Mouse (Mus musculus) ES-Bruce4 (cell line): Measurements from ENCODE around the gene Cux1. TPM values are rescaled to one million over a fixed set of nuclear protein-coding genes. Genes with fewer than 3 reads are reported as not detected.
A peak's percentile ranks its signal among the peaks of the same experiment; 100 is the strongest.

Experiments used
- H3K27ac ChIP-seq: 2 replicates; pipeline ENCODE4 v1.5.1; 2012; ENCODE audit warnings: low read length, inconsistent platforms; ENCODE audit not compliant: insufficient read depth
- H3K27me3 ChIP-seq: 2 replicates; pipeline ENCODE4 v1.6.1; 2012; ENCODE audit warnings: mild to moderate bottlenecking, low read length, inconsistent platforms; ENCODE audit not compliant: control insufficient read depth, poor library complexity, insufficient read depth, severe bottlenecking
- H3K36me3 ChIP-seq: 2 replicates; pipeline ENCODE4 v1.6.1; 2012; ENCODE audit warnings: inconsistent platforms, mild to moderate bottlenecking, low read length, moderate library complexity; ENCODE audit not compliant: control insufficient read depth, poor library complexity, insufficient read depth, severe bottlenecking
- H3K4me1 ChIP-seq: one replicate; pipeline ENCODE4 v1.8.1; 2011; ENCODE audit warnings: low read length; ENCODE audit not compliant: control insufficient read depth, insufficient read depth
- H3K4me3 ChIP-seq: 2 replicates; pipeline ENCODE4 v1.5.1; 2011; ENCODE audit warnings: low read depth, mild to moderate bottlenecking, low read length
- H3K9ac ChIP-seq: 2 replicates; pipeline ENCODE4 v1.6.1; 2012; ENCODE audit warnings: low read depth, mild to moderate bottlenecking, inconsistent platforms; ENCODE audit not compliant: poor library complexity, severe bottlenecking
- H3K9me3 ChIP-seq: replicated peaks from 2 replicates; pipeline ENCODE4 v1.6.1; 2012; ENCODE audit warnings: mild to moderate bottlenecking, low read length, inconsistent platforms; ENCODE audit not compliant: control insufficient read depth, poor library complexity, insufficient read depth, severe bottlenecking
- CTCF ChIP-seq: IDR thresholded peaks from one replicate; pipeline ENCODE4 v1.8.1; 2011; ENCODE audit warnings: low read depth, low read length
- EP300 ChIP-seq: IDR thresholded peaks from 2 replicates; pipeline ENCODE4 v1.6.1; 2011; ENCODE audit warnings: low read depth, low read length; ENCODE audit not compliant: insufficient read depth
- POLR2A ChIP-seq: IDR thresholded peaks from one replicate; pipeline ENCODE4 v1.8.1; 2011; ENCODE audit warnings: low read length; ENCODE audit not compliant: insufficient read depth
- polyA plus RNA-seq: library from polyadenylated mRNA; stranded (reverse); fragments of >200 nt; gene quantifications from 2 replicates; pipeline ENCODE4 v1.2.4, GENCODE M21; 2011; ENCODE audit warnings: low read depth; ENCODE audit not compliant: missing spikeins, insufficient read depth, insufficient read length

The Cux1 gene
- polyA plus RNA-seq, 1 experiment = 37.0 TPM

GRCm38 (mm10) chr5:136236611-136237010 lies 330.7 kb downstream of the Cux1 start:
- Histone ChIP-seq H3K36me3 (no peaks in the 10 kb centered on the region), H3K27ac (no peak overlapping the region), H3K4me1 (peaks cover 2% of the 10 kb centered on the region), H3K9ac (no peak overlapping the region), H3K9me3 (no peaks in the 10 kb centered on the region), H3K27me3 (no peaks in the 10 kb centered on the region), H3K4me3 (no peak overlapping the region)
- no peak for TF ChIP-seq CTCF
- TF ChIP-seq EP300 = no peak
- no peak for TF ChIP-seq POLR2A

- Histone ChIP-seq H3K9me3 (no peaks in the 10 kb centered on the region), H3K9ac (no peak overlapping the region), H3K27me3 (no peaks in the 10 kb centered on the region), H3K4me1 (no peaks in the 10 kb centered on the region), H3K4me3 (no peak overlapping the region), H3K36me3 (no peaks in the 10 kb centered on the region), H3K27ac (no peak overlapping the region)
- no peak for TF ChIP-seq CTCF
- TF ChIP-seq POLR2A = no peak
- no peak for TF ChIP-seq EP300
Measured at GRCm38 (mm10) chr5:136230348-136231035, 336.8 kb downstream of the Cux1 start.

- Histone ChIP-seq H3K9ac (no peak overlapping the region), H3K4me3 (no peak overlapping the region), H3K36me3 (no peaks in the 10 kb centered on the region), H3K27ac (no peak overlapping the region), H3K27me3 (no peaks in the 10 kb centered on the region), H3K4me1 (no peaks in the 10 kb centered on the region), H3K9me3 (no peaks in the 10 kb centered on the region)
- no peak for TF ChIP-seq CTCF
- no peak for TF ChIP-seq POLR2A
- no peak for TF ChIP-seq EP300
Measured at GRCm38 (mm10) chr5:136226246-136226876, 340.9 kb downstream of the Cux1 start.

DNA sequence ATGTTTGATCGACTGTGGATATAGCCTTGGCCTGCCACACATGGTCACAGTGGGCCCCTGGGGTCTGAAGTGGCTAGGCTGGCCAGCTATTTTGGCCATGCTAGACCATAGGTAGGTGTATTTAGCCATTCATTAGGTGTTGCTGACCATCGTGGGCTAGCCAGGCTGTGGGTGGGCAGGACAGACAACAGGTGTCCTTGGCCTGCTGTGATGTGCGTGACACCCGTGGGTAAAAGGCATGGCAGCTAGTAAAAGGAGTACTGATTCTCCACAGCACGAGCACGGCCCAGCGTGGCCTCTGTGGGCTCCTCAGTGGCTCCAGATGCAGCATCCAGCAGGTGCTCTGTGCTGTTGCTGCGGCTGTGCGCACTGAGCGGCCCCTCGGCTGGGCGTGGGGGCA lies 348.7 kb downstream of the Cux1 start:
- H3K27me3 ChIP-seq = no peaks in the 10 kb centered on the region
- TF ChIP-seq POLR2A (no peak), EP300 (no peak)
- H3K4me1 ChIP-seq = no peaks in the 10 kb centered on the region
- H3K9ac ChIP-seq = no peak overlapping the region
- H3K4me3 ChIP-seq = peak overlapping the region; percentile 36; the same call in 1 of the 2 replicates
- no peak overlapping the region for H3K27ac ChIP-seq
- no peaks in the 10 kb centered on the region for H3K9me3 ChIP-seq
- H3K36me3 ChIP-seq = no peaks in the 10 kb centered on the region

DNA sequence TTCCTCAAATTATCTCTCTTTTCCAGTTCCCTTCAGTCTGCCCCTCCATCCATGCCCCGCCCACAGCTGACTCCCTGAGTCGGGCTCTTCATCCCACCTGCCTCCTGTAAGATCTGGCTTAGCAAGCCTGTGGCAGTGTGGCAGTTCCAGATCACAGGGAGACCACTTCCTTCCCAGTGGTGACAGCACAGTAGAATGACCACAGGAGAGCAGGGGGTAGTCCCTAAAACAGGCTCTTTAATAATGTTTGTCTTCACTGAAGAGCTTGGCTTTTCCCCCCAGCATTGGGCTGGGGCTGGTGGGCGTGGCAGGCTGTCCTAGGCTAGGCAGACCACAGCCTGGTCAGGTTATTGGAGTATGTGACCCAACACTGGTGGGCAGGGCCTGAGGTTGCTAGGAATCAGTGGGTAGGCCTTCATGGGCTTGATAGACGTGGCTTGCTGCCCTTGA lies 349.3 kb downstream of the Cux1 start:
- H3K4me1 ChIP-seq = no peaks in the 10 kb centered on the region
- no peaks in the 10 kb centered on the region for H3K9me3 ChIP-seq
- H3K9ac ChIP-seq = no peak overlapping the region
- no peaks in the 10 kb centered on the region for H3K36me3 ChIP-seq
- no peaks in the 10 kb centered on the region for H3K27me3 ChIP-seq
- no peak overlapping the region for H3K27ac ChIP-seq
- TF ChIP-seq POLR2A = no peak
- TF ChIP-seq CTCF = no peak
- no peak for TF ChIP-seq EP300
- no peak overlapping the region for H3K4me3 ChIP-seq

- H3K4me1 ChIP-seq = no peaks in the 10 kb centered on the region
- no peaks in the 10 kb centered on the region for H3K36me3 ChIP-seq
- H3K27ac ChIP-seq = no peak overlapping the region
- no peaks in the 10 kb centered on the region for H3K27me3 ChIP-seq
- no peak overlapping the region for H3K9ac ChIP-seq
- no peak overlapping the region for H3K4me3 ChIP-seq
- H3K9me3 ChIP-seq = no peaks in the 10 kb centered on the region
- TF ChIP-seq POLR2A (no peak), CTCF (no peak), EP300 (no peak)
Measured at GRCm38 (mm10) chr5:136217004-136217665, 350.2 kb downstream of the Cux1 start.
